ENCODE assay signal across 40 mouse cellular contexts in genomic region chr4:141432666-141433065, GRCm38 (mm10). TPM values are rescaled to one million over a fixed set of nuclear protein-coding genes. Genes with fewer than 3 reads are reported as not detected.
DNase-seq lines count a peak whose midpoint lies in the region; ATAC-seq and TF ChIP-seq lines count a peak whose summit lies in the region.
"Had no signal": no experiment of that assay in that cellular context is flagged by ENCODE, and none has a peak within 500 bp of the region (broad histone marks: within the 10 kb centered on the region; RNA-seq: fewer than 3 reads in every experiment).

No protein-coding gene starts in this region.

- no peaks in the 10 kb centered on the region for H3K36me3 ChIP-seq in kidney, embryonic 14.5 days (ENCODE audit: control insufficient read depth, insufficient read depth, low read length)
- H3K36me3 ChIP-seq in E14TG2a.4 (ENCODE audit: insufficient read depth, low read length), result no peaks in the 10 kb centered on the region
- H3K36me3 ChIP-seq: hindbrain, embryonic 13.5 days; limb, embryonic 13.5 days; lung, embryonic 15.5 days; midbrain, embryonic 10.5 days; midbrain, embryonic 15.5 days; neural tube, embryonic 12.5 days had no signal

- H3K4me1 ChIP-seq in kidney, embryonic 14.5 days (ENCODE audit: control insufficient read depth, insufficient read depth, low read length), result no peaks in the 10 kb centered on the region
- H3K4me1 ChIP-seq in E14TG2a.4 (replicated peaks; ENCODE audit: low read depth, low read length), result peaks cover 26% of the 10 kb centered on the region
- H3K4me1 ChIP-seq: hindbrain, embryonic 13.5 days; limb, embryonic 13.5 days; lung, embryonic 15.5 days; midbrain, embryonic 10.5 days; midbrain, embryonic 15.5 days; neural tube, embryonic 12.5 days had no signal

- TF ChIP-seq CTCF in E14TG2a.4 (conservative IDR thresholded peaks at IDR 0.05; ENCODE audit: low read length), result no peak

- H3K4me3 ChIP-seq in kidney, embryonic 14.5 days (ENCODE audit: low read length), result no peak overlapping the region
- 0 out of 2 replicates have a peak overlapping the region, but pooled peaks have one; percentile 52 for H3K4me3 ChIP-seq in E14TG2a.4 (replicated peaks; ENCODE audit: low read length)
- H3K4me3 ChIP-seq: erythroblast, embryonic 14.5 days; gastrocnemius, adult 2 months; hindbrain, embryonic 13.5 days; limb, embryonic 13.5 days; lung, embryonic 15.5 days; midbrain, embryonic 10.5 days; midbrain, embryonic 15.5 days; myocyte; neural tube, embryonic 12.5 days had no signal

- H3K9ac ChIP-seq in kidney, embryonic 14.5 days (ENCODE audit: low read depth, low read length), result no peak overlapping the region
- H3K9ac ChIP-seq: hindbrain, embryonic 13.5 days; limb, embryonic 13.5 days; lung, embryonic 15.5 days; midbrain, embryonic 15.5 days; neural tube, embryonic 12.5 days had no signal

- no peak for ATAC-seq in cerebellum, adult (ENCODE audit: insufficient number of reproducible peaks, low FRiP score, low TSS enrichment)
- no peak for ATAC-seq in kidney, embryonic 14.5 days (ENCODE audit: low FRiP score, low TSS enrichment)
- ATAC-seq: forebrain, embryonic 16.5 days; intestine, postnatal 0 days; midbrain, embryonic 15.5 days; Patski had no signal

- H3K9me3 ChIP-seq in kidney, embryonic 14.5 days (ENCODE audit: control insufficient read depth, low read length), result no peaks in the 10 kb centered on the region
- H3K9me3 ChIP-seq in E14TG2a.4 (ENCODE audit: low read length), result no peaks in the 10 kb centered on the region
- H3K9me3 ChIP-seq: hindbrain, embryonic 13.5 days; limb, embryonic 13.5 days; lung, embryonic 15.5 days; midbrain, embryonic 10.5 days; midbrain, embryonic 15.5 days; neural tube, embryonic 12.5 days had no signal

- no peak overlapping the region for H3K27ac ChIP-seq in kidney, embryonic 14.5 days (ENCODE audit: low read depth, low read length)
- H3K27ac ChIP-seq: gastrocnemius, adult 2 months; hindbrain, embryonic 13.5 days; limb, embryonic 13.5 days; lung, embryonic 15.5 days; midbrain, embryonic 10.5 days; midbrain, embryonic 15.5 days; neural tube, embryonic 12.5 days had no signal

- no peaks in the 10 kb centered on the region for H3K27me3 ChIP-seq in kidney, embryonic 14.5 days (ENCODE audit: control insufficient read depth, insufficient read depth, low read length)
- no peaks in the 10 kb centered on the region for H3K27me3 ChIP-seq in E14TG2a.4 (ENCODE audit: insufficient read depth, low read length)
- H3K27me3 ChIP-seq: limb, embryonic 13.5 days; lung, embryonic 15.5 days; midbrain, embryonic 15.5 days; neural tube, embryonic 12.5 days; Patski had no signal

- no peak overlapping the region for H3K4me2 ChIP-seq in kidney, embryonic 14.5 days (replicated peaks; ENCODE audit: low read depth, low read length)
- H3K4me2 ChIP-seq: heart, embryonic 11.5 days; hindbrain, embryonic 13.5 days; limb, embryonic 13.5 days; liver, embryonic 11.5 days; lung, embryonic 15.5 days; midbrain, embryonic 15.5 days; neural tube, embryonic 12.5 days had no signal

- DNase-seq in adrenal gland, postnatal 14 days, result peak; percentile 41
- DNase-seq in adrenal gland, adult 8-10 months, result no peak
- DNase-seq in cerebellum, postnatal 36 days, result peak; percentile 48 to 50
- DNase-seq in kidney, postnatal 14 days, result peak; percentile 55
- DNase-seq: gastrocnemius, adult 2 months; gastrocnemius, postnatal 36 days; heart, adult 18-20 months; heart, postnatal 36 days; right cerebral cortex, adult 18-20 months; spleen, adult 18-20 months; thymus, postnatal 14 days had no signal

- WGBS in kidney, embryonic 14.5 days, result 64% methylated on average over 14 of the region's 14 CpGs

RNA-seq across cellular contexts. Expression of gene Srarp, which starts 3.2 kb away (rescaled TPM):
- not detected in 2 replicates for total RNA-seq in adrenal gland, postnatal 14 days (2021)
- under 1 TPM in 1 of 4 experiments, not detected in 3; 0.68 TPM for total RNA-seq in adrenal gland, adult 8-10 months (2022)
- polyA plus RNA-seq in kidney, embryonic 14.5 days (2014; fragmentation: Nextera tagmentation; extraction: Ambion mirVana), result not detected in 2 replicates
- total RNA-seq: adrenal gland, postnatal 4 days; megakaryocyte progenitor cell, adult 5-6 weeks; MEL had no signal
- polyA plus RNA-seq: embryonic facial prominence, embryonic 14.5 days; erythroblast, embryonic 14.5 days; forebrain, embryonic 11.5 days; forebrain, embryonic 16.5 days; heart, embryonic 11.5 days; heart, embryonic 16.5 days; hindbrain, embryonic 13.5 days; intestine, postnatal 0 days; limb, embryonic 13.5 days; liver, embryonic 11.5 days; liver, embryonic 16.5 days; lung, embryonic 15.5 days; midbrain, embryonic 10.5 days; myocyte; neural tube, embryonic 12.5 days; stomach, embryonic 16.5 days had no signal

RNA-seq across cellular contexts. Expression of gene Zbtb17, which starts 11.8 kb away (rescaled TPM):
- total RNA-seq in adrenal gland, postnatal 14 days (2021), result 17.0 and 19.4 TPM in 2 replicates
- total RNA-seq in adrenal gland, adult 8-10 months (2022), result 10 to 100 TPM; 14.8 to 25.6 (median 19.5) TPM
- polyA plus RNA-seq in kidney, embryonic 14.5 days (2014; fragmentation: Nextera tagmentation; extraction: Ambion mirVana), result 28.0 and 37.3 TPM in 2 replicates

RNA-seq across cellular contexts. Expression of gene Hspb7, which starts 12.1 kb away (rescaled TPM):
- 0.19 and 1.5 TPM in 2 replicates for total RNA-seq in adrenal gland, postnatal 14 days (2021)
- total RNA-seq in adrenal gland, adult 8-10 months (2022), result under 1 TPM; 0.38 to 0.97 (median 0.57) TPM
- polyA plus RNA-seq in kidney, embryonic 14.5 days (2014; fragmentation: Nextera tagmentation; extraction: Ambion mirVana), result 0.09 TPM in 1 of 2 replicates, not detected in the other
- total RNA-seq: layer of hippocampus, adult 18-20 months; megakaryocyte progenitor cell, adult 5-6 weeks; MEL had no signal
- polyA plus RNA-seq: erythroblast, embryonic 14.5 days; forebrain, embryonic 11.5 days; forebrain, embryonic 16.5 days; midbrain, embryonic 10.5 days; midbrain, embryonic 15.5 days; neural tube, embryonic 12.5 days had no signal

RNA-seq across cellular contexts. Expression of gene Clcnkb, which starts 16.9 kb away (rescaled TPM):
- total RNA-seq in adrenal gland, postnatal 14 days (2021), result not detected in 2 replicates
- not detected for total RNA-seq in adrenal gland, adult 8-10 months (2022)
- polyA plus RNA-seq in kidney, embryonic 14.5 days (2014; fragmentation: Nextera tagmentation; extraction: Ambion mirVana), result 3.6 and 6.0 TPM in 2 replicates
- total RNA-seq: layer of hippocampus, adult 18-20 months; layer of hippocampus, postnatal 10 days; left cerebral cortex, adult 18-20 months; left cerebral cortex, postnatal 14 days; megakaryocyte progenitor cell, adult 5-6 weeks; MEL had no signal
- polyA plus RNA-seq: cortical plate, adult 2 months; embryonic facial prominence, embryonic 14.5 days; erythroblast, embryonic 14.5 days; forebrain, embryonic 11.5 days; forebrain, embryonic 16.5 days; hindbrain, embryonic 13.5 days; intestine, postnatal 0 days; limb, embryonic 13.5 days; liver, embryonic 11.5 days; liver, embryonic 16.5 days; lung, embryonic 15.5 days; midbrain, embryonic 10.5 days; midbrain, embryonic 15.5 days; neural tube, embryonic 12.5 days; stomach, embryonic 16.5 days had no signal

RNA-seq across cellular contexts. Expression of gene Clcnka, which starts 34.1 kb away (rescaled TPM):
- not detected in 2 replicates for total RNA-seq in adrenal gland, postnatal 14 days (2021)
- not detected for total RNA-seq in adrenal gland, adult 8-10 months (2022)
- 2.0 and 3.9 TPM in 2 replicates for polyA plus RNA-seq in kidney, embryonic 14.5 days (2014; fragmentation: Nextera tagmentation; extraction: Ambion mirVana)
- total RNA-seq: gastrocnemius, adult 2 months; heart, adult 18-20 months; heart, postnatal 36 days; layer of hippocampus, adult 18-20 months; layer of hippocampus, postnatal 10 days; left cerebral cortex, adult 18-20 months; left cerebral cortex, postnatal 14 days; megakaryocyte progenitor cell, adult 5-6 weeks; MEL had no signal
- polyA plus RNA-seq: cortical plate, adult 2 months; erythroblast, embryonic 14.5 days; forebrain, embryonic 16.5 days; intestine, postnatal 0 days; midbrain, embryonic 10.5 days; midbrain, embryonic 15.5 days; neural tube, embryonic 12.5 days had no signal
